Mouse (Mus musculus) kidney, embryonic 14.5 days (tissue): Measurements from ENCODE around the gene Pam16. TPM values are rescaled to one million over a fixed set of nuclear protein-coding genes. Genes with fewer than 3 reads are reported as not detected.
A peak's percentile ranks its signal among the peaks of the same experiment; 100 is the strongest.

Experiments
- ATAC-seq: fragments of 200-750 bp; cut with Nextera tagmentation; 2 replicates; pipeline ENCODE4 v1.8.0; 2017; ENCODE audit warnings: moderate number of reproducible peaks, mild to moderate bottlenecking, moderate TSS enrichment, moderate library complexity; ENCODE audit not compliant: low FRiP score, low TSS enrichment
- H3K27ac ChIP-seq: fragments of 300-500 bp; sonication (generic); 2 replicates; pipeline ENCODE4 v1.5.1; 2014; ENCODE audit warnings: low read depth, mild to moderate bottlenecking, low read length, moderate library complexity, mixed read lengths
- H3K27me3 ChIP-seq: fragments of 300-500 bp; sonication (generic); 2 replicates; pipeline ENCODE4 v1.6.1; 2014; ENCODE audit warnings: mild to moderate bottlenecking, low read length; ENCODE audit not compliant: control insufficient read depth, insufficient read depth
- H3K36me3 ChIP-seq: fragments of 300-500 bp; sonication (generic); 2 replicates; pipeline ENCODE4 v1.6.1; 2014; ENCODE audit warnings: low read length, mixed read lengths; ENCODE audit not compliant: control insufficient read depth, insufficient read depth
- H3K4me1 ChIP-seq: fragments of 300-500 bp; sonication (generic); 2 replicates; pipeline ENCODE4 v1.6.1; 2014; ENCODE audit warnings: low read length, mixed read lengths; ENCODE audit not compliant: control insufficient read depth, insufficient read depth
- H3K4me2 ChIP-seq: fragments of 300-500 bp; sonication (generic); replicated peaks from 2 replicates; pipeline ENCODE4 v1.6.1; 2014; ENCODE audit warnings: low read depth, mild to moderate bottlenecking, low read length
- H3K4me3 ChIP-seq: fragments of 300-500 bp; sonication (generic); 2 replicates; pipeline ENCODE4 v1.5.1; 2014; ENCODE audit warnings: mild to moderate bottlenecking, low read length
- H3K9ac ChIP-seq: fragments of 300-500 bp; sonication (generic); 2 replicates; pipeline ENCODE4 v1.6.1; 2014; ENCODE audit warnings: low read depth, mild to moderate bottlenecking, low read length, moderate library complexity
- H3K9me3 ChIP-seq: fragments of 300-500 bp; sonication (generic); 2 replicates; pipeline ENCODE4 v1.6.1; 2016; ENCODE audit warnings: low read length; ENCODE audit not compliant: control insufficient read depth
- WGBS: fragments of 180-500 bp; shearing (Covaris S2); extraction: QIAGEN DNeasy Blood & Tissue Kit; methylation state at CpG from one replicate; pipeline ENCODE4 v1.1.7; 2014; 5-methylcytosine and 5-hydroxymethylcytosine counted together
- polyA plus RNA-seq: library from polyadenylated mRNA; unstranded; fragments of >200 nt; fragmentation: Nextera tagmentation; extraction: Ambion mirVana; gene quantifications from 2 replicates; pipeline ENCODE4 v1.2.1, GENCODE M21; 2014

Gene Pam16
- polyA plus RNA-seq, 1 experiment from 2014 or later = 102 TPM

- H3K4me3 ChIP-seq = peak overlapping the region; percentile 79
- peak overlapping the region; percentile 58 for H3K4me2 ChIP-seq
- H3K27me3 ChIP-seq = no peaks in the 10 kb centered on the region
- H3K9me3 ChIP-seq = no peaks in the 10 kb centered on the region
- peaks cover 41% of the 10 kb centered on the region for H3K4me1 ChIP-seq
- 29% methylated on average over 3 of the region's 3 CpGs for WGBS
- no peak for ATAC-seq
- peak overlapping the region; percentile 95 for H3K27ac ChIP-seq
- H3K36me3 ChIP-seq = peaks cover 9% of the 10 kb centered on the region; the same call in 1 of the 2 replicates
- peak overlapping the region; percentile 80; the same call in 1 of the 2 replicates for H3K9ac ChIP-seq
Measured at GRCm38 (mm10) chr16:4641119-4641838, 16.5 kb upstream of the Pam16 start.

- Histone ChIP-seq H3K36me3 (peaks cover 9% of the 10 kb centered on the region; the same call in 1 of the 2 replicates), H3K4me2 (peak overlapping the region; percentile 58), H3K27ac (peak overlapping the region; percentile 95), H3K27me3 (no peaks in the 10 kb centered on the region), H3K4me1 (peaks cover 41% of the 10 kb centered on the region), H3K4me3 (peak overlapping the region; percentile 79), H3K9ac (peak overlapping the region; percentile 80), H3K9me3 (no peaks in the 10 kb centered on the region)
- peak; percentile 65 for ATAC-seq
- 1% methylated on average over 17 of the region's 17 CpGs for WGBS
Measured at GRCm38 (mm10) chr16:4640267-4641005, 15.6 kb upstream of the Pam16 start.

- peak within 1 kb of the TSS; percentile 95 for H3K27ac ChIP-seq
- H3K36me3 ChIP-seq = peaks cover 9% of the 10 kb centered on the region; the same call in 1 of the 2 replicates
- H3K4me2 ChIP-seq = peak within 1 kb of the TSS; percentile 58
- no peaks in the 10 kb centered on the region for H3K9me3 ChIP-seq
- H3K4me3 ChIP-seq = peak within 1 kb of the TSS; percentile 79
- peak; percentile 94 for ATAC-seq
- peak within 1 kb of the TSS; percentile 80 for H3K9ac ChIP-seq
- WGBS = 1% methylated on average over 22 of the region's 22 CpGs
- no peaks in the 10 kb centered on the region for H3K27me3 ChIP-seq
- peaks cover 41% of the 10 kb centered on the region for H3K4me1 ChIP-seq
Measured at GRCm38 (mm10) chr16:4639831-4640237, 15.0 kb upstream of the Pam16 start, which contains the start of the genes Vasn and Dnaja3. Vasn (plus strand) TSS chr16:4639941. Dnaja3 (plus strand) TSS chr16:4639989.

- 85% methylated on average over 3 of the region's 3 CpGs for WGBS
- peaks cover 6% of the 10 kb centered on the region; the same call in 1 of the 2 replicates for H3K36me3 ChIP-seq
- H3K27ac ChIP-seq = no peak overlapping the region
- no peaks in the 10 kb centered on the region for H3K9me3 ChIP-seq
- H3K4me1 ChIP-seq = peaks cover 33% of the 10 kb centered on the region
- no peak overlapping the region for H3K4me2 ChIP-seq
- no peak for ATAC-seq
- H3K27me3 ChIP-seq = no peaks in the 10 kb centered on the region
- no peak overlapping the region for H3K4me3 ChIP-seq
- no peak overlapping the region for H3K9ac ChIP-seq
Measured at GRCm38 (mm10) chr16:4638891-4639390, 14.2 kb upstream of the Pam16 start.

- no peak overlapping the region for H3K27ac ChIP-seq
- 76% methylated on average over 4 of the region's 4 CpGs for WGBS
Measured at GRCm38 (mm10) chr16:4635760-4636159, 11.0 kb upstream of the Pam16 start.

GRCm38 (mm10) chr16:4634681-4635080 is 9.9 kb upstream of the Pam16 start:
- no peak for ATAC-seq
- Histone ChIP-seq H3K36me3 (peaks cover 10% of the 10 kb centered on the region; the same call in 1 of the 2 replicates), H3K4me2 (no peak overlapping the region), H3K27me3 (no peaks in the 10 kb centered on the region), H3K9ac (no peak overlapping the region), H3K9me3 (no peaks in the 10 kb centered on the region), H3K4me1 (no peaks in the 10 kb centered on the region), H3K4me3 (no peak overlapping the region), H3K27ac (no peak overlapping the region)
- 87% methylated on average over 9 of the region's 9 CpGs for WGBS

More at GRCm38 (mm10) chr16:4635760-4636159, 11.0 kb upstream of the Pam16 start:
- ATAC-seq = no peak
- Histone ChIP-seq H3K27me3 (no peaks in the 10 kb centered on the region), H3K4me2 (no peak overlapping the region), H3K36me3 (peaks cover 10% of the 10 kb centered on the region; the same call in 1 of the 2 replicates), H3K4me1 (peaks cover 2% of the 10 kb centered on the region), H3K4me3 (no peak overlapping the region), H3K9ac (0 out of 2 replicates have a peak overlapping the region, but pooled peaks have one; percentile 9), H3K9me3 (no peaks in the 10 kb centered on the region)

- H3K9me3 ChIP-seq = no peaks in the 10 kb centered on the region
- no peaks in the 10 kb centered on the region for H3K4me1 ChIP-seq
- 96% methylated on average over 3 of the region's 3 CpGs for WGBS
- peaks cover 10% of the 10 kb centered on the region; the same call in 1 of the 2 replicates for H3K36me3 ChIP-seq
- H3K4me3 ChIP-seq = no peak overlapping the region
- no peak overlapping the region for H3K4me2 ChIP-seq
- no peak overlapping the region for H3K27ac ChIP-seq
- no peak for ATAC-seq
- no peaks in the 10 kb centered on the region for H3K27me3 ChIP-seq
- no peak overlapping the region for H3K9ac ChIP-seq
Measured at GRCm38 (mm10) chr16:4633661-4634060, 8.9 kb upstream of the Pam16 start.

- no peaks in the 10 kb centered on the region for H3K27me3 ChIP-seq
- 0 out of 2 replicates have a peak, but pooled peaks have one; percentile 18 for ATAC-seq
- no peak overlapping the region for H3K9ac ChIP-seq
- peaks cover 15% of the 10 kb centered on the region; the same call in 1 of the 2 replicates for H3K36me3 ChIP-seq
- 0 out of 2 replicates have a peak, but pooled peaks cover 2% of the 10 kb centered on the region for H3K4me1 ChIP-seq
- no peak overlapping the region for H3K4me3 ChIP-seq
- H3K27ac ChIP-seq = no peak overlapping the region
- WGBS = 52% methylated on average over 7 of the region's 7 CpGs
- H3K4me2 ChIP-seq = no peak overlapping the region
- H3K9me3 ChIP-seq = no peaks in the 10 kb centered on the region
Measured at GRCm38 (mm10) chr16:4632050-4632449, 7.3 kb upstream of the Pam16 start.
